Mouse (Mus musculus) liver, embryonic 13.5 days (tissue): ENCODE measurements around the gene Ldlrad3. TPM values are rescaled to one million over a fixed set of nuclear protein-coding genes. Genes with fewer than 3 reads are reported as not detected.

Source experiments
- ATAC-seq: fragments of 200-750 bp; cut with Nextera tagmentation; 2 replicates; pipeline ENCODE4 v1.8.0; 2017; ENCODE audit warnings: low read depth, mild to moderate bottlenecking, moderate number of reproducible peaks, moderate library complexity
- DNase-seq: peaks from one replicate; pipeline ENCODE4 v3.0.0; 2022
- H3K27ac ChIP-seq: fragments of 300-500 bp; sonication (generic); 2 replicates; pipeline ENCODE4 v1.5.1; 2015; ENCODE audit warnings: moderate library complexity, mild to moderate bottlenecking, inconsistent platforms
- H3K27me3 ChIP-seq: fragments of 300-500 bp; sonication (generic); 2 replicates; pipeline ENCODE4 v1.6.1; 2015; ENCODE audit warnings: mild to moderate bottlenecking, inconsistent platforms
- H3K36me3 ChIP-seq: fragments of 300-500 bp; sonication (generic); 2 replicates; pipeline ENCODE4 v1.6.1; 2015; ENCODE audit warnings: mild to moderate bottlenecking, inconsistent platforms
- H3K4me1 ChIP-seq: fragments of 300-500 bp; sonication (generic); replicated peaks from 2 replicates; pipeline ENCODE4 v1.6.1; 2015; ENCODE audit warnings: inconsistent platforms
- H3K4me2 ChIP-seq: fragments of 300-500 bp; sonication (generic); 2 replicates; pipeline ENCODE4 v1.6.1; 2015; ENCODE audit warnings: inconsistent platforms, mild to moderate bottlenecking, moderate library complexity
- H3K4me3 ChIP-seq: fragments of 300-500 bp; sonication (generic); replicated peaks from 2 replicates; pipeline ENCODE4 v1.5.1; 2015; ENCODE audit warnings: mild to moderate bottlenecking, inconsistent platforms
- H3K9ac ChIP-seq: fragments of 300-500 bp; sonication (generic); 2 replicates; pipeline ENCODE4 v1.6.1; 2015; ENCODE audit warnings: mild to moderate bottlenecking, inconsistent platforms
- H3K9me3 ChIP-seq: fragments of 300-500 bp; sonication (generic); replicated peaks from 2 replicates; pipeline ENCODE4 v1.6.1; 2016; ENCODE audit warnings: inconsistent platforms
- WGBS: fragments of 180-500 bp; shearing (Covaris S2); methylation state at CpG from one replicate; pipeline ENCODE4 v1.1.7; 2015; ENCODE audit not compliant: insufficient replicate concordance; 5-methylcytosine and 5-hydroxymethylcytosine counted together
- polyA plus RNA-seq: library from polyadenylated mRNA; unstranded; fragments of >200 nt; fragmentation: Nextera tagmentation; extraction: Ambion mirVana; gene quantifications from 2 replicates; pipeline ENCODE4 v1.2.1, GENCODE M21; 2015

The Ldlrad3 gene
- polyA plus RNA-seq, 1 experiment from 2014 or later = 3.8 TPM

DNA sequence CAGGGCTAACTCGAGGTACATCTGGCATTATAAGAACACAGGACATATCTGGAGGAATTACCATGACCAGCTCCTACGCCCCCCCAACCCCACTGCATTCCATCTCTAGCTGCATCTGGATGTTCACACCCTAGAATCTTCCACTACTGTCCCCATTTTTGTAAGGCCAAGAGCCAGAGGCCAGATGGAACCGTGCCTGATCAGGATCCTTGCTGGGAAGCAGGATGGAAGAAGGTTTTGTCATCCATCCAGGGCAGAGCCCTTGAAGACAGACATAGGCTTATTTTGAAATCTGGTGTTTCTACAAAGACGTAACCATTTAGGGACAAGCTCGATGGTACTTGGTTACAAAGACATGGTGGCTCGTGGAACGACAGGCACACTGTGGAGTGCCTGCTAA lies 139.7 kb downstream of the Ldlrad3 start:
- no peak for ATAC-seq
- H3K9ac ChIP-seq = no peak overlapping the region
- H3K4me2 ChIP-seq = no peak overlapping the region
- no peaks in the 10 kb centered on the region for H3K27me3 ChIP-seq
- H3K27ac ChIP-seq = no peak overlapping the region
- 71% methylated on average over 7 of the region's 7 CpGs for WGBS
- H3K4me1 ChIP-seq = no peaks in the 10 kb centered on the region
- DNase-seq = no peak
- no peaks in the 10 kb centered on the region for H3K36me3 ChIP-seq
- no peaks in the 10 kb centered on the region for H3K9me3 ChIP-seq
- H3K4me3 ChIP-seq = no peak overlapping the region

DNA sequence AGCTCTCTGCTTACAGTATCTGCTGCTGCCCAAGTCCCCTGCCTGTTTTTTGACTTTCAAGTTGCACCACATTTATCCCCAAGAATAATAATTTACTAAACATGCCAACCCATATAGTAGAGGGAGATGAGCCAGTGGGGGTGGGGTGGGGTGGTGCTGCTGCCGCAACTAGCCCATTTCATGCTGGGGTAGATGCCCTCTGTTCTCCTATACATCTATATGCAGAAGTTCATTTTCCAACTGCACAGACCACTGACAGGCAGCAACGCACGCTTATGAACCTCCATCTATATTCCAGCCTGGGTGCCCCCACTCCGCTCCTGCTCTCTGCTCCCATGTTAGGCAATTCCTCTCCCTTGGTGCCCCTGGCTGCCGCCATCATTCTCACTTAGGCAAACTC lies 145.7 kb downstream of the Ldlrad3 start:
- Histone ChIP-seq H3K9me3 (no peaks in the 10 kb centered on the region), H3K27ac (no peak overlapping the region), H3K27me3 (no peaks in the 10 kb centered on the region), H3K36me3 (no peaks in the 10 kb centered on the region), H3K9ac (no peak overlapping the region), H3K4me1 (peaks cover 34% of the 10 kb centered on the region), H3K4me2 (no peak overlapping the region), H3K4me3 (no peak overlapping the region)
- no peak for ATAC-seq
- DNase-seq = no peak
- 73% methylated on average over 5 of the region's 5 CpGs for WGBS

DNA sequence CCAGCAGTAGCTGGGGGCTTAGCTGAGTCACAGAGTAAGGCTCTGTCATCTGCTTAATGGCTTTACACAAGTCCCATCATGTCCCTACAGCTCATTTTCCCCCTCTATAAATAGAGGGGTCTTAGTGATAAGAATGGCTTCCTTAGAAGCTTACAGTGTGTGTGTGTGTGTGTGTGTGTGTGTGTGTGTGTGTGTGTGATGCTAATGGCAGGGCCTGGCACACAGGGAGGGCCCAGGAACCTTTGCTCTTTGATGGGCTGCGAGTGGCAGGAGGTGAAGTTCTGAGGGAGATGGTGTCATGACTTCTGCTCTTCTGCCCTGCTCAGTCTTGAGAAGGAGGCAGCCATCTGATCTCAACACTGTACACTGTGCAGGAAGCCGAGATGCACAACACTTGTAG lies 146.2 kb downstream of the Ldlrad3 start:
- DNase-seq = no peak
- H3K4me3 ChIP-seq = no peak overlapping the region
- no peak overlapping the region for H3K4me2 ChIP-seq
- H3K4me1 ChIP-seq = peaks cover 34% of the 10 kb centered on the region
- H3K9me3 ChIP-seq = no peaks in the 10 kb centered on the region
- no peak overlapping the region for H3K9ac ChIP-seq
- 52% methylated on average over 2 of the region's 2 CpGs for WGBS
- no peaks in the 10 kb centered on the region for H3K36me3 ChIP-seq
- no peak for ATAC-seq
- no peaks in the 10 kb centered on the region for H3K27me3 ChIP-seq
- H3K27ac ChIP-seq = no peak overlapping the region

DNA sequence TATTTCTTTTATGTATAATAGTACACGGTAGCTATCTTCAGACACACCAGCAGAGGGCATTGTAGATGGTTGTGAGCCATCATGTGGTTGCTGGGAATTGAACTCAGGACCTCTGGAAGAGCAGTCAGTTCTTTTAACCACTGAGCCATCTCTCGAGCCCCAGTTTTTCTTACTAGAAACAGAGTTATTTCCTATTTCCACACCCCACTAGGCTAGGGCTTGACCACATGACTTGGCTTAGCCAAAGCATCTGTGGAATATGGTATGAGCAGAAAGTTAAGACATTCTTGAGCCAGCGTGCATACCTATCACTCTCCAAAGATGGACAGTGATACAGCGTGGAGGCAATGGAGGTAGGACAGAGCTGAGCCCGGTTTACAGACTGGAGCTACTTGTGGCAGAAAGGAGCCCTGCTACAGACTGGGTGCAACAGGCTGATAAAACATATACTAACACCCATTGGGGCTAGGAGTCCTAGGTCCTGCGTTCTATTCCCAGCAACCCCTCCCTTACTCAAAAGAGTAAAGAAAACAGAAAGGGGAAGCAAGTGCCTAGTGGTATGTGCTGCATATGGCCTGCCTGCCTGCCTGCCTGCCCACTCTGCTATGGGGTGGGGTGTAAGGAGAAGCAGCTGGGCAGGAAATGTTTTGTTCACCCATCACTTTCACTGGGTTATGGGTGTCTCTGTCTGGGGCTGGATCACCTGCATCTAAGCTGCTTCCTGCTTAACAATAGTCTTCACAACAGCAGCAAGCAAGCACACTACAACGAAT lies 147.1 kb downstream of the Ldlrad3 start:
- ATAC-seq = no peak

DNA sequence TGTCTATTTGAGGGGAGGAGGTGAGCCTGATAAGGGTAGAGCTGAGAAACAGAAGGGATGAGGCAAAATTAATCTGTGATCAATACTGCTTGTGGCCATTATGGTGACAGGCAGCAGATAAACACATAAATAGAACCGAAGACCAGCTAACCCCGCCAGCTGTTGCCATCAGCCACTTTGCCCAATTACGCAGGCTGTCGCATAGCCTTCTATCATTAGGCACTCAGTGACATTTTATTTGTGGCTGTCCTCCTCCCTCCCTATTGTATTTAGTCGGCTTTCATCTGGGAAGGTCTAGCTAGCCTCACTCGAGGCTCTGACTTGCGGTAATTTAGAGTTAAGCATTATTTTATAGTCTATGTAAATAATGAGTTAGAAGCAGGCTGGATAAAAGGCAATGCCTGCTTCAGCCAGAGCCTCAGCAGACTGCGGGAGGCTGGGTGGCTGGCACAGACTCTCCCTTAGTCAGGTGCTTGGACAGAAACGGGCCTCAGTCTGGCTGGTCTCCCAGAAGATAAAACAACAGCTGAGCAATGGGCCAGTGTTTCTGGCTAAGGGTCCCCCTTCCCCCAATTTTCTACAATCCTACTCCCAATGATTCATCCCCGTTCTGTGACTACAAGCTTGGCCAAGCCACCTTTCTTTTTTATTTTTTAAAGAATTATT lies 147.8 kb downstream of the Ldlrad3 start:
- H3K27me3 ChIP-seq = no peaks in the 10 kb centered on the region
- H3K9ac ChIP-seq = no peak overlapping the region
- H3K4me2 ChIP-seq = no peak overlapping the region
- no peaks in the 10 kb centered on the region for H3K36me3 ChIP-seq
- H3K9me3 ChIP-seq = no peaks in the 10 kb centered on the region
- ATAC-seq (no peak), DNase-seq (no peak)
- no peak overlapping the region for H3K4me3 ChIP-seq
- WGBS = 46% methylated on average over 10 of the region's 10 CpGs
- H3K4me1 ChIP-seq = peaks cover 34% of the 10 kb centered on the region
- no peak overlapping the region for H3K27ac ChIP-seq

More for the DNA sequence above, 147.1 kb downstream of the Ldlrad3 start:
- Histone ChIP-seq H3K4me1 (peaks cover 34% of the 10 kb centered on the region), H3K4me3 (no peak overlapping the region), H3K27ac (no peak overlapping the region), H3K36me3 (no peaks in the 10 kb centered on the region), H3K27me3 (no peaks in the 10 kb centered on the region), H3K4me2 (no peak overlapping the region), H3K9me3 (no peaks in the 10 kb centered on the region), H3K9ac (no peak overlapping the region)
- 39% methylated on average over 7 of the region's 7 CpGs for WGBS
- DNase-seq = no peak

DNA sequence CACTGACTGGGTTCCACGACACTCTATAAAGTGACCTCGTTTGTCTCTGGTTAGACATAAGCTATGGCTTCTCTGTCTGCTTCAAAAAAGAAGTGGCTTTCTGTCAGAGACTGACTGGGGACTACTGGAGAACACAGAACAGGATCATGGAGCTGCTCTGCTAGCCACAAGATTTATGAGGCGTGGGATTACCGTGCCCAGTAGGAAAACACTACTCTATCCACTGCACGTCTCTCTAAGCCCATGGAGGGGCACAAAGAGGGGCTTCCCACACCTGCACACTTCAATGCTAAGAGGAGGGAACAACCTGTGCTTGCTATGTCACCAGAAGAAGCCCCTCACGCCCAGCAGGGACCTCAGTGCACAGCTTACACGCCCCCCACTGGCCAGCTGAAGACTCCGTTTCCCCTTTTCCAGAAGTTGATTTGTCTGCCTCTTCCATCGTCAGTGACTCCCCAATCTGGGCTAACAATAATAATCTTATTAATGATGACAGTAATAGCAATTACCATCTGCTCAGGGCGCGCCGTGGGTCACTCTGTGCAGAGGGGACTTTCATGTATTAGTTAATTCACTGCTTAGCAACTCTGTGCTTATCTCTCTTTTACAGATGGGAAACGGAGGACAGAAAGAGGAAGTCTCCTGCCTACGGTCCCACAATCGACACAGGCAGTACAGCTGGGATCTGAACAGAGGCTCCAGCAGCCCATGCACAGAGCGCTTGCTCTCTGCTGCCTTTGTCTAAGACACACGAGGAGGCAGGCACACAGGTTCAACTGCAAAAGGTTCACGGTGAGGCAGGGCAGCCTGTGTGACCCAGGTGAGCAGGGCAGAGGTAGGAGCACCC lies 149.3 kb downstream of the Ldlrad3 start:
- ATAC-seq (peak; percentile 76), DNase-seq (peak; percentile 43)
- H3K4me2 ChIP-seq = peak overlapping the region; percentile 48
- H3K27ac ChIP-seq = no peak overlapping the region
- H3K27me3 ChIP-seq = no peaks in the 10 kb centered on the region
- peak overlapping the region; percentile 43; the same call in 1 of the 2 replicates for H3K9ac ChIP-seq
- H3K4me3 ChIP-seq = no peak overlapping the region
- H3K9me3 ChIP-seq = no peaks in the 10 kb centered on the region
- H3K4me1 ChIP-seq = peaks cover 34% of the 10 kb centered on the region
- no peaks in the 10 kb centered on the region for H3K36me3 ChIP-seq
- WGBS = 13% methylated on average over 18 of the region's 18 CpGs

DNA sequence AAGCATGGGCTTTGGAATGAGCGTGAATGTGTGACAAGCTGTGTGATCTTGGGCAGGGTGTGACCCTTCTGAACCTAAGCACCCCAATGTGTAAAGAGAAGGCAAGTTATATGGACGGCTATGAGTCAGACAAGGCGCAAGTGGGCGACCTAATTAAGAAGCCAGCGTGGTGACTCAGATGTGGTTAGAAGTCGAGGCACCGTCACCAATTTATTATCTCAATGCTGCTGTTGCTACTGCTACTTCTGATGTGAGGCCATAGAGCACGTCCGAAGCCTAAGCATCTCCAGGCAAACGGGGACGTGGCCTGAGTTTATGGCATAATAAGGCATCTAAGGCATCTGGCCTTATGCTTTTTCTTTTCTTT lies 151.7 kb downstream of the Ldlrad3 start:
- no peak overlapping the region for H3K27ac ChIP-seq
- peaks cover 30% of the 10 kb centered on the region for H3K4me1 ChIP-seq
- DNase-seq (no peak), ATAC-seq (no peak)
- H3K9me3 ChIP-seq = no peaks in the 10 kb centered on the region
- no peak overlapping the region for H3K9ac ChIP-seq
- WGBS = 35% methylated on average over 11 of the region's 11 CpGs
- H3K36me3 ChIP-seq = no peaks in the 10 kb centered on the region
- H3K27me3 ChIP-seq = no peaks in the 10 kb centered on the region
- no peak overlapping the region for H3K4me3 ChIP-seq
- no peak overlapping the region for H3K4me2 ChIP-seq

DNA sequence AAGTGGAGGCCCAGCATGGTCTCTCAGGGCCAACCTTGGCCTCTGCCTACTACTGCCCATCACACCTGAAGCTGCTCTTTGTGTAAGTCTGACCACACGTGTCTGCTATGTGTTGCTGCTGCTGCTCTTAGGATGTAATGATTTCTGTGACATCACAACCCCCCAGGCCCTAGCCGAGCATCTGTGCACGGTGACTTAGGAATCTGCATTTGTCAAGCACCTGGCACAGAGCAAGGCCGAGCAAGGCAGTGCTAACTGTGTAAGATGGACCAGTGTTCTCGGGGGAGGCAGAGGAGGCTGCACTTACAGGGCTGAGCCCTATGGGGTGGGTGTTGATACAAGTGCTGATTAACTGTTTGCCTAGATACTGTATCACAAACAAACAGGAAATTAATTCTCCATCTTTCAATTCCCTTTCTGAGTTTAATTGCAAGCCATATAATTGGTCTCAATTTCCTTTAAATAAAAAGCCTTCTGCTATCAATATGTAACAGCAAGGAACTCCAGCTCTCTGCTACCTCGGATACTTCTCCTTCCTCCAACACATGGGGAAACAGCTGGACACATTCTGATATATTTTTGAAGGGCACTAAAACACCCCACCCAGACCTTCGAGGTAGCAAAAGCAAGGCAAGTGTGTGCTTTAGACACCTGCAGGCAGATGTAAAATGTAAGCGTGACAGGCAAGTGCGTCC lies 152.2 kb downstream of the Ldlrad3 start:
- DNase-seq (no peak), ATAC-seq (no peak)
- no peak overlapping the region for H3K9ac ChIP-seq
- no peaks in the 10 kb centered on the region for H3K36me3 ChIP-seq
- H3K4me1 ChIP-seq = peaks cover 30% of the 10 kb centered on the region
- WGBS = 44% methylated on average over 9 of the region's 9 CpGs
- H3K27ac ChIP-seq = no peak overlapping the region
- H3K27me3 ChIP-seq = no peaks in the 10 kb centered on the region
- H3K4me2 ChIP-seq = no peak overlapping the region
- H3K9me3 ChIP-seq = no peaks in the 10 kb centered on the region
- H3K4me3 ChIP-seq = no peak overlapping the region

DNA sequence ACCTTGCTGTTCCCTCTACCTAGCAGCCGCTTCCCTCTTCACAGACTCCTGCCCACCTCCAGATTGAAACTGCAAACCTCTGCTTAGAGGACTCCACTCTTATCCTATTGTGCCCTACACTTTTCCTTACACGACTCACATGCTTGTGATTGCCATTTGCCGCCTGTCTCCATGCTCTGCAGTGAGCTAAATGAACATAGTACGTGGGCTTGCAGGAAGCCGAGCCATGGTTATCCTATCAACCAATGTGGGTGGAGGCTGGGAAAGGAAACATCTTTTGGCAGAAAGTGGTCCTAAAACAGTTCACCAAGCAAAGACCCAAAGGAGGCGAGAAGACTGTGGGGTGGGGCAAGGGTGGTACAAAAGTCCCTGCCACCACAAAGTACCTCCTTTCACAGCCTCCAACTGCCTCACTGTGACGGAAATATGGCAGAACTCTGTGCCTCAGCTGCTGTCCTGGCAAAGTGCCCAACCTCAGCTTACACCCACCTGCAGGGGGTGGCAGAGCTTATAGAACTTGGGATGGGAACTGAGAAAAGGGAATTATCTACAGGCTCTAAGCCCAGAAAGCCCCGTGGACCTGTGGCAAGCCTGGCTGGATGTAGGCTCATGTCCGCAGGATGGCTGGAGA lies 153.4 kb downstream of the Ldlrad3 start:
- no peaks in the 10 kb centered on the region for H3K36me3 ChIP-seq
- no peak overlapping the region for H3K4me3 ChIP-seq
- DNase-seq (no peak), ATAC-seq (no peak)
- no peak overlapping the region for H3K9ac ChIP-seq
- WGBS = 66% methylated on average over 9 of the region's 9 CpGs
- no peak overlapping the region for H3K27ac ChIP-seq
- no peaks in the 10 kb centered on the region for H3K9me3 ChIP-seq
- peaks cover 21% of the 10 kb centered on the region for H3K4me1 ChIP-seq
- no peaks in the 10 kb centered on the region for H3K27me3 ChIP-seq
- no peak overlapping the region for H3K4me2 ChIP-seq

DNA sequence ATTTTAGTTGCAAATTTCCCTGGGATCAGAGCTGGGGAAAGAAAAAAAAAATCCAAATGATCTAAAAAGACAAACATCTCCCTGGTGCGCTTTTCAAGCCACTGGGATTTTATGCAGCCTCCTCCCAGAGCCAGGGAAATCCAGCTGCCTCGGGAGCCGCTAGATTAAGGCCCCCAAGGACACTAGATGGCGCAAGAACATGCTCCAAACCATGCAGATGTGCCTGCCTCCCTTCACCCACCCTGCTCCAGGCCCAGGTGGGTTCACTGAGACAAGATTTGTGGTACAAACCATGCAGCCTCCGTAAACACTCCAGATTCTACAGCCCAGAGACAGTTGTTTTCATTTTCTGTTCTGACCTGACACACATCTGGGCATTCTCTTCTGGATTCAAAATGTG lies 155.5 kb downstream of the Ldlrad3 start:
- no peak for ATAC-seq
- no peak overlapping the region for H3K27ac ChIP-seq
- H3K9me3 ChIP-seq = no peaks in the 10 kb centered on the region
- H3K27me3 ChIP-seq = no peaks in the 10 kb centered on the region
- peaks cover under 1% of the 10 kb centered on the region; the same call in 1 of the 2 replicates for H3K4me1 ChIP-seq
- no peak for DNase-seq
- H3K4me2 ChIP-seq = no peak overlapping the region
- H3K36me3 ChIP-seq = no peaks in the 10 kb centered on the region
- H3K9ac ChIP-seq = no peak overlapping the region
- WGBS = 27% methylated on average over 5 of the region's 5 CpGs
- no peak overlapping the region for H3K4me3 ChIP-seq
